Mouse (Mus musculus) gastrocnemius, postnatal 36 days (tissue): ENCODE data around the gene C2cd4d. TPM values are rescaled to one million over a fixed set of nuclear protein-coding genes. Genes with fewer than 3 reads are reported as not detected.

Source experiments
- DNase-seq, 2 experiments: peaks; one replicate each; pipeline ENCODE4 v3.0.0; 2022
- intact Hi-C: fragments of 180-260 bp; cut with DNase I; formaldehyde crosslinking; loops from one replicate; pipeline ENCODE4 v1.15.1; 2025
- long read RNA-seq, 2 experiments: library from polyadenylated mRNA; stranded (forward); transcript quantifications; one replicate each; pipeline ENCODE4 v2.0.0; 2021
- total RNA-seq, 2 experiments: library from RNA; stranded (reverse); gene quantifications; 2 replicates each; pipeline ENCODE4 v1.2.3; 2021

Gene C2cd4d
- total RNA-seq = under 1 TPM in 1 of 2 experiments, not detected in 1; 0.39 TPM
- long read RNA-seq, experiment 1, partial matches to known transcripts = 1 of 1 reads
- long read RNA-seq, experiment 1, other reads (novel, unspliced or antisense) = 0 of 1 reads
- long read RNA-seq, experiment 2 = 0 reads

GRCm38 (mm10) chr3:94362138-94362537 is at the start of gene C2cd4d:
Gene C2cd4d, plus strand, starts transcription at chr3:94362438.
- DNase-seq = no peak
- intact Hi-C loops = no loop called here

GRCm38 (mm10) chr3:94328681-94329080 is 33.6 kb upstream of the C2cd4d start:
- no peak for DNase-seq
- intact Hi-C loops = no loop called here

- intact Hi-C loops = no loop called here
- no peak for DNase-seq
Measured at GRCm38 (mm10) chr3:94334442-94334841, 27.8 kb upstream of the C2cd4d start.

- intact Hi-C loops = no loop called here
- no peak for DNase-seq
Measured at GRCm38 (mm10) chr3:94338522-94338921, 23.7 kb upstream of the C2cd4d start.

- DNase-seq = no peak
- intact Hi-C loops = no loop called here
Measured at GRCm38 (mm10) chr3:94341959-94342422, 20.2 kb upstream of the C2cd4d start, which contains the start of gene Them5. Gene Them5, plus strand, starts transcription at chr3:94342099.

- intact Hi-C loops = no loop called here
- DNase-seq = no peak
Measured at GRCm38 (mm10) chr3:94342552-94342951, 19.7 kb upstream of the C2cd4d start.

- no peak for DNase-seq
- intact Hi-C loops = no loop called here
Measured at GRCm38 (mm10) chr3:94344182-94344581, 18.1 kb upstream of the C2cd4d start.

GRCm38 (mm10) chr3:94344897-94345296 is 17.3 kb upstream of the C2cd4d start:
- no peak for DNase-seq
- intact Hi-C loops = no loop called here

- DNase-seq = no peak
- intact Hi-C loops = no loop called here
Measured at GRCm38 (mm10) chr3:94348146-94348545, 14.1 kb upstream of the C2cd4d start.

GRCm38 (mm10) chr3:94360812-94361211 is 1.4 kb upstream of the C2cd4d start:
- DNase-seq = no peak
- intact Hi-C loops = no loop called here

- intact Hi-C loops = no loop called here
- DNase-seq = peak; percentile 38 to 39
Measured at GRCm38 (mm10) chr3:94363291-94364153, 1.3 kb downstream of the C2cd4d start.

- intact Hi-C loops = no loop called here
- no peak for DNase-seq
Measured at GRCm38 (mm10) chr3:94364154-94364526, 1.9 kb downstream of the C2cd4d start.

GRCm38 (mm10) chr3:94366761-94367160 is 4.5 kb downstream of the C2cd4d start:
- intact Hi-C loops = loop anchor here (5.0 kb wide), 3 partner anchors 91 to 236 kb away; no protein-coding TSS in a partner anchor
- DNase-seq = peak; percentile 59 to 63

GRCm38 (mm10) chr3:94367511-94367910 is 5.3 kb downstream of the C2cd4d start:
- intact Hi-C loops = loop anchor here (5.0 kb wide), 3 partner anchors 90 to 235 kb away; no protein-coding TSS in a partner anchor
- DNase-seq = no peak

- no peak for DNase-seq
- intact Hi-C loops = loop anchor here (5.0 kb wide), 3 partner anchors 89 to 234 kb away; no protein-coding TSS in a partner anchor
Measured at GRCm38 (mm10) chr3:94368631-94369030, 6.4 kb downstream of the C2cd4d start.

GRCm38 (mm10) chr3:94369709-94370108 is 7.5 kb downstream of the C2cd4d start:
- intact Hi-C loops = loop anchor here (5.0 kb wide), 3 partner anchors 88 to 233 kb away; no protein-coding TSS in a partner anchor
- DNase-seq = no peak

GRCm38 (mm10) chr3:94371637-94372036 is 9.4 kb downstream of the C2cd4d start:
- peak; percentile 65 to 83 for DNase-seq
- intact Hi-C loops = no loop called here

- no peak for DNase-seq
- intact Hi-C loops = no loop called here
Measured at GRCm38 (mm10) chr3:94372038-94372437, 9.8 kb downstream of the C2cd4d start.

GRCm38 (mm10) chr3:94372641-94373040 is 10.4 kb downstream of the C2cd4d start, which contains the start of gene Rorc:
Gene Rorc, plus strand, starts transcription at chr3:94372794.
- DNase-seq = peak in 1 of 2 experiments; percentile 62
- intact Hi-C loops = no loop called here

GRCm38 (mm10) chr3:94373090-94373489 is 10.9 kb downstream of the C2cd4d start:
- no peak for DNase-seq
- intact Hi-C loops = no loop called here

- DNase-seq = peak; percentile 62 to 68
- intact Hi-C loops = no loop called here
Measured at GRCm38 (mm10) chr3:94373597-94374011, 11.4 kb downstream of the C2cd4d start.
